Mouse (Mus musculus) left cerebral cortex, postnatal 36 days (tissue): Measurements from ENCODE around the gene Mpdu1. TPM values are rescaled to one million over a fixed set of nuclear protein-coding genes. Genes with fewer than 3 reads are reported as not detected.

ENCODE experiments used
- DNase-seq, 2 experiments: peaks; one replicate each; pipeline ENCODE4 v3.0.0; 2021 to 2022; ENCODE audit warnings: low spot score in 2 of 2, mixed read lengths in 1 of 2
- intact Hi-C: fragments of 180-260 bp; cut with DNase I; formaldehyde crosslinking; loops from one replicate; pipeline ENCODE4 v1.15.1; 2025
- total RNA-seq, 2 experiments: library from RNA; stranded (reverse); gene quantifications; 2 replicates each; pipeline ENCODE4 v1.2.3; 2021

Mpdu1 gene
- total RNA-seq, 2 experiments from 2014 or later, result 59.8 to 62.3 TPM

DNA sequence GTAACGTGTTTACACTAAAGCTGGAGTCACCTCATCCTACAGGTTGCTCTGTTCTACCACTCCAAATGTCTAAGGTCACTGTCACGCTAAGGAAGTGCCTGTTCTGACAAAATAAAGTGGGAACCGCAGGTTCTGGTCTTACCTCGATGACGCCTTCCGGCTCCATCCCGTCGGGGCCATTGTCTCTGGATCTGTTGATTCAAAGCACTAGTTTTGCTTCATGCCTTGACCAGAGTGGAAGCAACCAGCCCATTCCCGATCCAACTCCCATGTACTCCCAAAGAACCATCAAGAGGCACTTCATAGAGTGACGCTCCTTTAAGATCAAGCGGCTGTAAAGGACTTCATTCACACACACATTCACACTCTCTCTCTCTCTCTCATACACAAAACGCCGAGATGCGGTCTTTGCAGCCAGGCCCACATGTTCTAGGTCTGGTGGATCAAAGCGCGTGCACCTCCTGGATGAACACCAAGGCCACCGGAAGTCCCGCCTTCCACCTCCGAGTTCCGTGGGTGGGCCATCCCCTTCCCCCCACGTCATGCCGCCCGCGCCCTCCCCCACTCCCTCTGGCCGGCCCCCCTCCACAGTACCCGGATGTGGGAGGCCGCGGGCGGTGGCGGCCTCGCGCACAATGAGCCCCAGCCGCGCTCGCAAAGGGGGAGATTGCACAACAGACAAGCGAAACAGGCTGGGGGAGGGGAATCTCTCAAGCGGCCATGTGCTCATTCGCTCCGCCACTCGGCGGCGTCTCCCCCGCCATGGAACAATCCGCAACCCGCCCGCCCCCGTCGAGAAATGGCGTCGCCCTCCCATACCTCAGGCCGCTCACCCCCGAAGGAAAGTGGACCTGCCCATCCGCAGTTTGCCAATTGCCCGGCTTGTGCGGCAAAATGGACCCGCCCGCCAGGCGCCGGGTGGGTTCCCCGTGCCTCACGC is 8.6 kb upstream of the Mpdu1 start:
- intact Hi-C loops, result no loop called here

DNA sequence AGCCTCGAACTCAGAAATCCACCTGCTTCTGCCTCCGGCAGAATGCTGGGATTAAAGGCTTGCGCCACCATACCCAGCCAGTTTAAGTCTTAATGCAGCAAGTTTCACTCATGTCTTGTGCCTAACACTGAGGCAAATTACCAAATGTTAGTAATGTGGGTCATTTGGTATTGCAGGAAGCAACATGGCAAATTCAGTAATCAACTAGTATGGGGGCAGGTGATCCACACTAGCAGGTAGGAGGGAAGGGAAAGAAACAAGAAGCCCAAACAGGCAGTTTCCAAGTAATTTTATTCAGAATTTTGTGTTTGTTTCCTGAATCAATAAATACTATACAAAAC is 4.2 kb upstream of the Mpdu1 start:
- DNase-seq, result no peak
- intact Hi-C loops, result no loop called here

More for the DNA sequence above, 8.6 kb upstream of the Mpdu1 start:
- DNase-seq, result peak; percentile 90 to 91

DNA sequence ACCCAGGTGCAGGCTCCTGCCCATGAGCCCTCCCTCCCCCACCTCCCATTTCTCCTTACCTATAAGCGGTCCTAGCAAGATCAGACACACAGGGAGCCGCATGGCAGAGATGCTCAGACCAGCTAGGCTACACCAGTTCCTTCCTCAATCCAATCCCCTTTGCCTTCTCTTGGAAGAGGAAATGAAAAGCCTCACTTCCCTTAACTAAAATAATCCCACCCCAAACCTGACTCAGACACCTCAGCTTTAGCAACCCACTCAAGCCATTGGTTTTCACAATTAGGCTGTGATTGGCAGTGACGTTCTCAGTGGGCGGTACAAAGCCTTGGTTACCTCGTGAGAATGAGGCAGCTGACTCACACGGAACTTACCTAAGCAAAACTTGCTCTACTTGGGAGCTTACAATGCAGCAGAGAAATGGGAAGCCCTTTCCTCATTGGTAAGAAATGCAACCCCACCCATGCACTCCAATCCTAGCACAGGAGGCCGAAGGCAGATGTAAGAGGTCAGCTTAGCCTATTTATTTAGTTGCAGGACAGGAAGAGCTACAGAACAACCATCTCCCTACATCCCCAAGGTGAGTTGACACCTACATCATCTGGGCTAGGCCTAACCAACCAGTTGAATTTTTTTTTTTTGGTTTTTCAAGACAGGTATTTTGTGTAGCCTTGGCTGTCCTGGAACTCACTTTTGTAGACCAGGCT is 3.7 kb upstream of the Mpdu1 start, which contains the start of gene Cd68:
Gene Cd68, minus strand, starts transcription at position 193 of the 704 bp plus-strand sequence.
- intact Hi-C loops, result no loop called here
- peak; percentile 61 to 72 for DNase-seq

DNA sequence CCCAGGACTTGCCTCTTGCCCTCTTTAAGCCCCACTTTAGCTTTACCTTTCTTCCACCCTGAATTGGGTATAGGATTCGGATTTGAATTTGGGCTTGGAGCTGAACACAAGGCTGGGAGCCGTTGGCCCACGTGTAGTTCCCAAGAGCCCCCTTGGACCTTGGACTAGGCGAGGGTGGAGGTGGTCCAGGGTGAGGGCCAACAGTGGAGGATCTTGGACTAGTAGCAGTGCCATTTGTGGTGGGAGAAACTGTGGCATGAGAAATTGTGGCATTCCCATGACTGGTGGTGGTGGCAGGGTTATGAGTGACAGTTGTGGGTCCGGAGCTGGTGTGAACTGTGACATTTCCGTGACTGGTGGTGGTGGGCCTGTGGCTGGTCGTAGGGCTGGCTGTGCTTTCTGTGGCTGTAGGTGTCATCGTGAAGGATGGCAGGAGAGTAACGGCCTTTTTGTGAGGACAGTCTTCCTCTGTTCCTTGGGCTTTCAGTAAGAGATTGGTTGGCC is 3.1 kb upstream of the Mpdu1 start:
- intact Hi-C loops, result no loop called here
- DNase-seq, result no peak

DNA sequence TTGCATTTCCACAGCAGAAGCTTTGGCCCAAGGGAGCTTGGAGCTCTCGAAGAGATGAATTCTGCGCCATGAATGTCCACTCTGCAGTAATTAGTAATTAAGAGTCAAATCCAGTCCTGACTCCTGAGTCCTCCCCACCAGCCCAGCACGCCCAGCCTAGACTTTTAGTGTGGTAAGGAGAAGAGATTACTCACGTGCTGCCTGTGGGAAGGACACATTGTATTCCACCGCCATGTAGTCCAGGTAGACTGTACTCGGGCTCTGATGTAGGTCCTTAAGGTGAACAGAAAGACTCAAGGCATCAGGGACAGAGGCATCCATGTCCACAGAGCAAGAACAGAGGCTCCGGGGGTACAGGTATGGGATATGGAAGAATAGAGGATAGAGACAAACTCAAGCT is 2.4 kb upstream of the Mpdu1 start:
- DNase-seq, result no peak
- intact Hi-C loops, result no loop called here

DNA sequence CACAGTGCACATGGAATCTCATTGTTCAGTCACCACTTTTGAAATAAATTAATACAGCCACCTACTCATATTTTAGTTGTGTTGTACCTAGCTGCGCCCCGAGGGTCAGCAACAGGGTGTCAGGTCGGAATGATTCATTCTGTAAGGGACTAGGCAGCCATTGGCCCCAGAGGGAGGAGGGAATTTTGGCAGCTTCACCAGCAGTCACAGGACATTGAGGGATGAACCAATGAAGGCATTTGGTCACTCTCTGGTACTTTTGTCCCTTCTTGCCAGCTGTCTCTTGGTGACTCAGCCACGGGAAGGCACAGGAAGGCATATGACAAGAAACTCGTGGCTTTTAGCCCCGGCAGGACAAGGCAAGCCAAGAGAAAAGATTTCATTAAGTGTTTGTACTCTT is 1.4 kb upstream of the Mpdu1 start:
- DNase-seq, result no peak
- intact Hi-C loops, result no loop called here

DNA sequence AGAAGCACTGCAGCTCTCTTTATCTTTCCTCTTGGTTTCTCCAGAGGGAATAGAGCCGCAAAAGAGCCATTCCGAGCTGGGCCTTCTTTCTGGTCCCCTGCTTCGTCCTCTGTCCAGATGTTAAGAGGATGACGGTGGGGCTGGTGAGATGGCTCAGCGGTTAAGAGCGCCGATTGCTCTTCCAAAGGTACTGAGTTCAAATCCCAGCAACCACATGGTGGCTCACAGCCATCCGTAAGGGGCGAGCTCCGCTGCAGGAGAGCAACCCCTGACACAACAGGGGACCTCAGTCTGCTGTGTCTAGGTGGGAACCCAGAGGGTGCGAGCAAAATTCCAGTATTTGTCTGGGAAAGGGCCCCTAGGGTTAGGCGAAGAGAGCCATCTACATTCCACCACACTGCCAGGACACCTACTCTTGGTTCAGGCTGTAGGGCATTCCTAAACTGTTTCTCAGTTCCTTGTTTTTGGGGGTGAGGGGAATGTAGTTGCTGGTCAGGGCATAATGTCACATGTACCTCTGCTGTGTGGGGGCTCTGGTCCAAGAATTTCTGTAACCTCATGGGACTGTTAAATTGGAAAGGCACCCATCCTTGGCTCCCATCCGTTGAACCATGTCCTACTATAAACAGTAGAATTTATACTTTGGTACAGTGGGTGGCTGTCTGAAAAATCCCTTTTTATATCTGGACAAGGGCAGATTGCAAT is 677 bp upstream of the Mpdu1 start:
- intact Hi-C loops, result no loop called here
- no peak for DNase-seq

DNA sequence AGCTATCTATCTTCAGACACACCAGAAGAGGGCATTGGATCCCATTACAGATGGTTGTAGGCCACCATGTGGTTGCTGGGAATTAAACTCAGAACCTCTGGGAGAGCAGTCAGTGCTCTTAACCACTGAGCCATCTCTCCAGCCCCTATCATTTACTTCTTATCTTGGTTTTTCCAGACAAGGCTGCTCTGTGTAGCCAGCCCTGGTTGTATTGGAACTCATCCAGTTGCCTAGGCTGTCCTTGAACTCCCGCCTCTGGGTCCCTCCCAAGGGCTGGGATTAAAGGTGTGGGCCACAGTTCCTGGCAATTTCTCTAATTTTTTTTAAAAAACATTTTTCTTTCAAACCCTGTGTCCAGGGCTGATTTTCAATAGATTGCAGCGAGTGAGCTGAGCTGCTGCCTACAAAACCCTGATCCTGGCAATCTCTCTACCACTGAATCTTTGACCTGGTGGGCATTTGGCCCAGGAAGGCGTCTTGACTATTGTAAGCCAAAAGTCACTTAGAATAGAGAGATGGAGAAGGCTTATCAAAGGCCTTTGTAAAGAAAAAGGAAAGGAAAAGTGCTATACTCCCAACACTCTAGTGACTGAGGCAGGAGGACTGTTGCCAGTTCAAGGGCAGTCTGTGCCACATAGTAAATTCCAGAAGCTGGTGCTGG is 1.1 kb downstream of the Mpdu1 start:
- no peak for DNase-seq
- intact Hi-C loops, result no loop called here

DNA sequence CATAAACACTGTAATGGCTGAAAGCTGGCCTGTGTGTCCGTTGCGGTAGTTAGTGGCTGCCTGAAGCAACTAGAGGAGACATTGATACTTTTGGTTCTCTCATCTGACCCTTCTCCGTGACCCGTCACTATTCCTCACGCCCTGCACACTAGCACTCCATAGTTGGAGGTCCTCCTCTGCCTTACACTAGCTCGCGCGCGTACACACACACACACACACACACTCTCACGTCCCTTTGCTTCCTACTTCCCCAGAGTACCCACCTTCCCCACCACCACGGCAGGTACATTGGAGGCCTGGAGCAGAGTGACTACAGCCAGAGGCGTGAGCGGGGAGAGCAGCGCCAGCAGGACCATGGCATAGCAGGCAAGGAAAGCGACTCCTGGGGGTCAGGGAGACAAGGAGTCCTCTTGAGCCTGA is 5.0 kb downstream of the Mpdu1 start:
- DNase-seq, result peak in 1 of 2 experiments; percentile 33
- intact Hi-C loops, result no loop called here

DNA sequence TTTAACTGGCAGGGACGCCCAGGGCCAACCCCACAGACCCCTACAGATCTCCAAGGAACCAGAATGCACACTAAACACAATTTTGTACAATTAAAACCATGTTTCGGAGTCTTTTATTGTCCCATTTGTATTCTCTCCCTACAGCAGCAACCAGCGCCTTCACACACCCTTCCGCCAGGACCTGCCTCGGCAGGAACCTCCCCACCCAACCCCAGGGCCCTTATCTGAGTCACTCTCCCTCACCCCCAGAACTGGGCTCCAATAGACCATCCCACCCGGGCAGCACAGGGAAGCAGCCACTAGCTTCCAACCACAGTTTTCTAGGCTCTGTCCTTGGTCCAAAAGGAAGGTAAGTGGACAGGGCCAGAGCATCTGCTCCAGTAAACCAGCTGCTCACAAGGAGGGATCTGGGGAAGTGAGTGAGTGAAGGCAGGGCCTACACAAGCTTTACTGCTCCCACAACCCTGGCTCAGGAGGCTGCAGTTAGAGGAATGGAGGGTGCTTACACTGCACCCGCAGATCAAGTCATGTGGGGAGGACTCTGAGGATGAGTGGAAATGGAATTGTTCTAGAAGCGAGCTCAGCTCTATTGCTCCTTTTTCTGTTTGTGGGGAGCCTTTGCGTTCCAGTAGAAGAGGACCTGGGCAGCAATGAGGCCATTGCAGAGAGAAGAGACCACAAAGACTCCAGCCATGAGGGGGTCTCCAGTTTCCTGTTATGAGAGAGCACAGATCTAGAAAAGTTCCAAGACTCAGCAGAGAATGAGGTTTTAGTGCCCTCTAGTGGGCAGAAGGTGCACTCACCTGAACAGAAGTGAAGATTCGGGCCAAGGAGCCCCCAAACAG is 5.6 kb downstream of the Mpdu1 start:
- peak in 1 of 2 experiments; percentile 0 for DNase-seq
- intact Hi-C loops, result no loop called here

DNA sequence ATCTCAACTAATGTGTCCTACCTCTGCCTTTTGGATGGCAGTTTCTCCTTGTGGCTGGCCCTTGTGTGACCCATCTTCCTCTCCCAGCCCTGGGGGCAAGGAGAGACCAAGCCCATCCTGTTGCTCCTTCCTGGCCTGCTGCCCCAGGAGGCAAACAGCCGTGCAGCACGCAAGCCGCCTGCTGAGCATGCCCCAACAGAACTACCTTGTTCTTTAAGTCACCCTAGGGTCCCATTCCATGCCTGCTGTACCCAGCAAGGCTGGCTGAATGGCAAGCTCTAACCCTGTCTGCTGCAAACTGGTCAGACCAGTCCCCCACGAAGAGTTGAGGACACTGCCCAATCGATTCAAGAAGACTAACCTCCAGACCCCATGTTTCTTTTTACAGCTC is 6.4 kb downstream of the Mpdu1 start:
- intact Hi-C loops, result no loop called here
- DNase-seq, result peak in 1 of 2 experiments; percentile 1

DNA sequence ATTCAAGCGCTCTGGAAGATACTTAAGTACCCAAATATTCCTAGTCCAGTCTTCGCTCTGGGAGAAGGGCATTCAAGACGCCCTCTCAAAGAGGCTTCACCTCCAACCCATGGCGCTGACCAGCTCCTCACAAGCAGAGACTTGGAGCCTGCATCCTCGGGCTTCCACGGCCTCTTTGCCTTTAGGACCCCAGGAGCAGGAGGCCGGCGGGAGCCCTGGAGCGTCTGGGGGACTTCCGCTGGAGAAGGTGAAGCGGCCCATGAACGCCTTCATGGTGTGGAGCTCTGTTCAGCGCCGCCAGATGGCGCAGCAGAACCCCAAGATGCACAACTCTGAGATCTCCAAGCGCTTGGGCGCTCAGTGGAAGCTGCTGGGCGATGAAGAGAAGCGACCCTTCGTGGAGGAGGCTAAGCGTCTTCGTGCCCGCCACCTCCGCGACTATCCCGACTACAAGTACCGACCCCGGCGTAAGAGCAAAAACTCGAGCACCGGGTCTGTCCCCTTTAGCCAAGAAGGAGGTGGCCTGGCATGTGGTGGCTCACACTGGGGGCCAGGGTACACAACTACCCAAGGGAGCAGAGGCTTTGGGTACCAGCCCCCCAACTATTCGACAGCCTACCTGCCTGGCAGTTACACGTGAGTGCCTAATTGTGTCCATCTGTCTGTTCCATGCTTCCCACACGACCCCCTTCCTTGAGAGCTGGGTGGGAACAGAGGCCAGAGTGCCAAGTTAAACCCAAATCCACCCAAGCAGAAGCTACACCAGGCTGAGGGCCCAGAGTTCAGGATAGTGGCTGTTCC is 7.0 kb downstream of the Mpdu1 start, which contains the start of gene Sox15:
Gene Sox15, plus strand, starts transcription at position 51 of the 801 bp plus-strand sequence.
- intact Hi-C loops, result no loop called here
- peak; percentile 62 to 63 for DNase-seq

DNA sequence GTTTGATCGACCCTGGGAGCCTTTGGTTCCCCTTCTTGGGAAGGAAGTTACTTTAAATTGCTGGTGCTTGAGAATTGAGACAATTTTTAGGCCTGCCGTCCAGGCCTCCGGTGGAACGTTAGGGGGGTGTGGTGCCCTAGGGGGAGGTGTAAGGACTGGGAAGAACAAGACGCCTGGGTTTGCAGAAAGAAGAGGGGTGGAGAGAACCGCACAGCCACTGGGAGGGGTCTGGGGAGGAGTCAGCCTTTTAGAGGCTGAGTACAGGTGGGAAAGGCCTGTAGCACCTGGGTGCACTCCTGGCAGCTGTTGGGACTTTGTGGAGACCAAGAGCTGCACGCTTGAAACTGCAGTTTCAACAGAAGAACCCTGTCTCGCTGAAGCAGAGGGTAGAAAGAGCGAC is 7.7 kb downstream of the Mpdu1 start:
- DNase-seq, result no peak
- intact Hi-C loops, result no loop called here

DNA sequence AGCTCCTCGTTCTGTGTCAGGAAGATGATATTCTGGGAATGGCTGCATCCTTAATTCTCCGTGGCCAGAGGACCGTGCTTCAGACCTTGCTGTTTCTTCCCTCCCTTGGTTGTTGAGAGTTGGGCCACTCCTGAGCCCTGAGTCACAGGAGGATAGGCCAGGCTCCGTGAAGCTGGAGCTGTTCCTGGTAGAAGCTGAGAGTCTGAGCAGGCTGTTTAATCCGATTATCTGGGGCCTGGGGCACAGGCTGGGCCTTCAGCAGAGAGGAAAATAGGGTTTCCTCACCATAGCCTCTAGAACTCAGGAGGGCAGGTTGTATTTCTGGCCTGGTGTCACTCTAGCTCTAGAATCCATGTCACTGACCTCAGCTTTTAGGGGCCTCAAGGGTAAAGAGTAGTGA is 9.0 kb downstream of the Mpdu1 start:
- intact Hi-C loops, result no loop called here

DNA sequence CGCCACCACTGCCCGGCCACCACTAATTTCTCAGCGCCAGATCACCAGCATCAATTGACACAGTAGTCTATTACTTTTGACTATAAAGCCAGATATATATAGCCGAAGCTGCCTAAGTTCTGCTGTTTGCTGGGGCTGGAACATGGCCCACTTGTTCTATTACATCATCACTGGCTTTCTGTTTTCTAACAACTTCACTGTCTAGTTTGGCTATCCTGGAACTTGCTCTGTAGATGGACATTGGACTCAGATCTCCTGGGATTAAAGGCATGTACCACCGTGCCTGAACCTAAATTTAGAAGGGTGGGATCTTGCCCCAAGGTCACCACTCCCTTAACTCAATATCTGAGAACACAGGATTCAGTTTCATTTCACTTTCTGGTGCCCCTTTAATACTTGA is 16.6 kb downstream of the Mpdu1 start:
- intact Hi-C loops, result no loop called here
- no peak for DNase-seq

More for the DNA sequence above, 9.0 kb downstream of the Mpdu1 start:
- no peak for DNase-seq

DNA sequence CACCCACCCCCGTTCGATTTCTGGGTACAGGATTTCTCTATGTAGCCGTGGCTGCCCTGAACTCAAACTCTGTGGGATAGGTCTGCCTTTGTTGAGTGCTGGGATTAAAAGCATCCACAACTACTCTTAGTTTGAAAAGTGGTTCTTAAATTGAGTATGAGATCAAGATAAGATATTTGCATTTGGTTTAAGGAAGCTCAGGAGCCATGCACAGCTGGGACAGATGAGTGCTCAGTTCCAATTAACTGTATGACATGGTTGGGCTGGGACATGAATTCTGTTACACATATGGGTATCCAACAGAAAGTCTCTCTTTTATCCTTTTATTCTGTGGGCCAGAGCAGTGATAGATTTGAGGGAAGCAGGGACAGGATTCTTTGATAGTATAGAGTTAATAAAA is 27.0 kb downstream of the Mpdu1 start:
- intact Hi-C loops, result no loop called here
- no peak for DNase-seq

DNA sequence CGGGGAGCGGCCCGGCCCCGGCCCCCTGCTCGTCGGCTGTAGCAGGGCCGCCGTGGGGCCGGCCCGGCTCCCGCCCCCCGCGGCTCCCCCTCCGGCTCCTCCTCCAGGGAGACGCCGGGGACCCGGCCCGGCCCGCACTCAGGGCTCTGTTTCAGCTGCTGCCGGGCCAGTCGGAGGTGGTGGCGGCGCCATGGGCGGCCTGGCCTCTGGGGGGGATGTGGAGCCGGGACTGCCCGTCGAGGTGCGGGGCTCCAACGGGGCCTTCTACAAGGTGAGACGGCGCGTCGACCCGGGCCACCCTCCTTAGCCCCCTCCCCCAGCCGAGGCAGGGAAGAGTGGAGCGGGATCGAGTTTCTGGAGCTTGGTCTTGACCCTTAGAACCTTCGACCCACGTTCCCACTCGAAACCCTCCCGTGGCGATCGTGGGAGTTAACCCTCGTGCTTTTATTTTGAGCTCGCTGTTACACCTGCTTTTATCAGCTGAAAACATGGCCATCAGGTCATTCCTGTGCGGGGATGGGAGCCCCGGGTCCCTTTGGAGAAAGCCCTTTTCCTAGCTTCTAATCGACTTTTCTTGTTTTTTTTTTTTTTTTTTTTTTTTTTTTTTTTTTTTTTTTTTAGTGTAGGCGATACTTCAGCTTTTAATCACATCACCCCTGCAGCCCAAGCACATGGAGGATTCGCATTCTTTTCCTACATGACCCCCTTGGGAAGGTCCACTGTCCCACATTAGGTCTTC is 29.1 kb downstream of the Mpdu1 start:
- no peak for DNase-seq
- intact Hi-C loops, result no loop called here
